Mouse (Mus musculus) right cerebral cortex, postnatal 10 days (tissue): Measurements from ENCODE around the gene Nmnat3.

Experiments
- DNase-seq, 2 experiments: peaks; one replicate each; pipeline ENCODE4 v3.0.0; 2021; ENCODE audit warnings: low spot score in 2 of 2

The Nmnat3 gene

GRCm38 (mm10) chr9:98354919-98355318, 67.7 kb downstream of the Nmnat3 start:
- DNase-seq = no peak

- no peak for DNase-seq
These were observed 73.8 kb downstream of the Nmnat3 start for GRCm38 (mm10) chr9:98361047-98361446.

- DNase-seq = no peak
These were observed 78.8 kb downstream of the Nmnat3 start for GRCm38 (mm10) chr9:98366075-98366474.

- peak; percentile 38 to 48 for DNase-seq
These were observed 80.2 kb downstream of the Nmnat3 start for GRCm38 (mm10) chr9:98367333-98367962.

- DNase-seq = no peak
These were observed 82.5 kb downstream of the Nmnat3 start for GRCm38 (mm10) chr9:98369707-98370106.

GRCm38 (mm10) chr9:98373358-98373757, 86.1 kb downstream of the Nmnat3 start:
- no peak for DNase-seq

- peak; percentile 33 to 35 for DNase-seq
These were observed 87.7 kb downstream of the Nmnat3 start for GRCm38 (mm10) chr9:98374897-98375296.

GRCm38 (mm10) chr9:98375329-98376170, 88.3 kb downstream of the Nmnat3 start:
- DNase-seq = no peak

- DNase-seq = no peak
These were observed 92.5 kb downstream of the Nmnat3 start for GRCm38 (mm10) chr9:98379736-98380135.

- no peak for DNase-seq
These were observed 93.4 kb downstream of the Nmnat3 start for GRCm38 (mm10) chr9:98380593-98380992.

- DNase-seq = no peak
These were observed 100.8 kb downstream of the Nmnat3 start for GRCm38 (mm10) chr9:98387741-98388632.

GRCm38 (mm10) chr9:98388633-98388965, 101.4 kb downstream of the Nmnat3 start:
- peak; percentile 40 to 71 for DNase-seq

- no peak for DNase-seq
These were observed 106.3 kb downstream of the Nmnat3 start for GRCm38 (mm10) chr9:98393496-98393895.

- DNase-seq = no peak
These were observed 110.0 kb downstream of the Nmnat3 start for GRCm38 (mm10) chr9:98397211-98397610.

- DNase-seq = no peak
These were observed 110.6 kb downstream of the Nmnat3 start for GRCm38 (mm10) chr9:98397866-98398265.

- peak; percentile 64 to 65 for DNase-seq
These were observed 113.1 kb downstream of the Nmnat3 start for GRCm38 (mm10) chr9:98400185-98400894.

GRCm38 (mm10) chr9:98401611-98402010, 114.4 kb downstream of the Nmnat3 start:
- no peak for DNase-seq

GRCm38 (mm10) chr9:98407771-98408170, 120.5 kb downstream of the Nmnat3 start:
- no peak for DNase-seq

GRCm38 (mm10) chr9:98409137-98409536, 121.9 kb downstream of the Nmnat3 start:
- peak; percentile 69 to 82 for DNase-seq

GRCm38 (mm10) chr9:98415427-98415826, 128.2 kb downstream of the Nmnat3 start:
- no peak for DNase-seq

GRCm38 (mm10) chr9:98417919-98418318, 130.7 kb downstream of the Nmnat3 start:
- DNase-seq = peak in 1 of 2 experiments; percentile 50

- no peak for DNase-seq
These were observed 131.1 kb downstream of the Nmnat3 start for GRCm38 (mm10) chr9:98418346-98418745.
